Mouse (Mus musculus) forebrain, embryonic 10.5 days (tissue): ENCODE data around the gene Pitx1. TPM values are rescaled to one million over a fixed set of nuclear protein-coding genes. Genes with fewer than 3 reads are reported as not detected.

ENCODE experiments used
- DNase-seq: peaks from one replicate; pipeline ENCODE4 v3.0.0-alpha.2; 2017; ENCODE audit warnings: low spot score; ENCODE audit errors: extremely low spot score
- H3K27ac ChIP-seq: fragments of 300-500 bp; sonication (generic); 2 replicates; pipeline ENCODE4 v1.5.1; 2016; ENCODE audit warnings: mild to moderate bottlenecking
- H3K27me3 ChIP-seq: fragments of 300-500 bp; sonication (generic); 2 replicates; pipeline ENCODE4 v1.6.1; 2016; ENCODE audit warnings: mild to moderate bottlenecking; ENCODE audit not compliant: poor library complexity, severe bottlenecking
- H3K36me3 ChIP-seq: fragments of 300-500 bp; sonication (generic); replicated peaks from 2 replicates; pipeline ENCODE4 v1.6.1; 2016; ENCODE audit warnings: mild to moderate bottlenecking, moderate library complexity
- H3K4me1 ChIP-seq: fragments of 300-500 bp; sonication (generic); 2 replicates; pipeline ENCODE4 v1.6.1; 2016
- H3K4me3 ChIP-seq: fragments of 300-500 bp; sonication (generic); 2 replicates; pipeline ENCODE4 v1.5.1; 2016; ENCODE audit warnings: mild to moderate bottlenecking, moderate library complexity
- H3K9me3 ChIP-seq: fragments of 300-500 bp; sonication (generic); 2 replicates; pipeline ENCODE4 v1.6.1; 2016; ENCODE audit warnings: mild to moderate bottlenecking, moderate library complexity
- WGBS: fragments of 180-500 bp; shearing (Covaris S2); methylation state at CpG from one replicate; pipeline ENCODE4 v1.1.7; 2016; 5-methylcytosine and 5-hydroxymethylcytosine counted together
- polyA plus RNA-seq: library from polyadenylated mRNA; unstranded; fragments of >200 nt; fragmentation: Nextera tagmentation; extraction: Ambion mirVana; gene quantifications from 2 replicates; pipeline ENCODE4 v1.2.1, GENCODE M21; 2016

Gene Pitx1
- polyA plus RNA-seq, 1 experiment from 2014 or later: 3.2 TPM

GRCm38 (mm10) chr13:55843700-55844099 is 7.7 kb upstream of the Pitx1 start:
- H3K9me3 ChIP-seq: peaks cover 5% of the 10 kb centered on the region; the same call in 1 of the 2 replicates
- DNase-seq: no peak
- H3K4me3 ChIP-seq: no peak overlapping the region
- no peaks in the 10 kb centered on the region for H3K36me3 ChIP-seq
- H3K27ac ChIP-seq: no peak overlapping the region
- 96% methylated on average over 1 of the region's 1 CpGs for WGBS
- H3K27me3 ChIP-seq: peaks cover 83% of the 10 kb centered on the region
- peaks cover 25% of the 10 kb centered on the region for H3K4me1 ChIP-seq

- Histone ChIP-seq H3K4me1 (peaks cover 32% of the 10 kb centered on the region), H3K9me3 (peaks cover 5% of the 10 kb centered on the region; the same call in 1 of the 2 replicates), H3K4me3 (no peak overlapping the region), H3K36me3 (no peaks in the 10 kb centered on the region), H3K27ac (no peak overlapping the region), H3K27me3 (peaks cover 84% of the 10 kb centered on the region)
- 27% methylated on average over 14 of the region's 14 CpGs for WGBS
- DNase-seq: no peak
Observed at GRCm38 (mm10) chr13:55840223-55840622, 4.2 kb upstream of the Pitx1 start.

DNA sequence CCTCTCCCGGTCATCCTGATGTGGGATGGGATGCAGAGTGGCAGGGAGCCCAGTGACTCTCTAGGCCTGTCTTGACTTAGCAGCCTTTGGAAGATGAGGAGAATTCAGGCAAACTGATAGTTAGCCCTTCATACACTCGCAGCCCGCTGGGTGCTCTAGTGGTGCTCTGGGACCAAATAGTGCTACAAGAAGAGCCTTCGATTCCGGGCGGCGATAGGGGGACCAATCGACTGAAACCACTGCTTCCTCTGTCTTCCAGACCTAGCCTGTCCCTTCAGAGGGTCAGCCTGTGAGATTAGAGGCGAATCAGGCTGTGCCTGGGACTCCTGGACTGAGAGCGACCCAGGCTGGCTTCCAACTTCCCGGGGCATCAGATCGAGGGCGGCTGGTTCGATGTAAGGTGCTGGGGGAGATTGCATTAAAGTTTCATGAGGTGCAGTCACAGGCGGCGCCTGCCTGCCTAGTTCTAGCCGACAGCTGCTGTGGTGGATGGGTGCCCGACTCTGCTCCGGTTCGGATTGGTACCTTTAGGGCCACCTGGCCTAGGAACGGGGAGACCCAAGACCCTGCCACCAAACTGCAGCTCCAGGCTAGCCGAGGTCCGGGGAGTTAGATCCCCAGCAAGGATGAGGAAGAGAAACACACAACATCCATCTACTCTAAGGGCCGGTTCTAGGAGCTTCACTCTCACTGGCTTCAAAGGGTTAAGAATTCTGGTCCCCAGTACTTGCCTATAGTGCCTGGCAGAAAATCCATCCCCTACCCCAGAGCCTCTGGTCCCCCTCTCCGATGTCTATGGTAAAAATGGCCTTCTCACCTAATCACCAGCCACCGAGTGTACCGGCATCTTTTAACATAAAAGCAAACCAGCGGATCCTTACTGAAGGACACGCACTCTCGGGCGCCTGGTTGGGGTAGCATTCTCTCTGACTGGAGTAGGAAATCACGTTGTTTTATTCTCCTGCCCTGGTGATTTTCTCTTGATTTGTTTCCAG is 1.1 kb upstream of the Pitx1 start:
- DNase-seq: peak; percentile 38
- Histone ChIP-seq H3K4me3 (no peak overlapping the region), H3K9me3 (no peaks in the 10 kb centered on the region), H3K4me1 (peaks cover 37% of the 10 kb centered on the region), H3K27me3 (peaks cover 100% of the 10 kb centered on the region), H3K36me3 (no peaks in the 10 kb centered on the region), H3K27ac (no peak overlapping the region)
- WGBS: 1% methylated on average over 32 of the region's 32 CpGs

GRCm38 (mm10) chr13:55835548-55836097 is 369 bp downstream of the Pitx1 start:
- no peaks in the 10 kb centered on the region for H3K36me3 ChIP-seq
- H3K27me3 ChIP-seq: peaks cover 100% of the 10 kb centered on the region
- peak overlapping the region; percentile 4; the same call in 1 of the 2 replicates for H3K27ac ChIP-seq
- WGBS: under 1% methylated on average over 33 of the region's 33 CpGs
- H3K4me1 ChIP-seq: peaks cover 45% of the 10 kb centered on the region
- peak overlapping the region; percentile 35 for H3K4me3 ChIP-seq
- no peaks in the 10 kb centered on the region for H3K9me3 ChIP-seq
- peak; percentile 55 for DNase-seq

- peaks cover 47% of the 10 kb centered on the region for H3K4me1 ChIP-seq
- H3K36me3 ChIP-seq: no peaks in the 10 kb centered on the region
- peaks cover 100% of the 10 kb centered on the region for H3K27me3 ChIP-seq
- 1% methylated on average over 5 of the region's 5 CpGs for WGBS
- no peak overlapping the region for H3K27ac ChIP-seq
- no peak for DNase-seq
- H3K4me3 ChIP-seq: no peak overlapping the region
- H3K9me3 ChIP-seq: no peaks in the 10 kb centered on the region
Observed at GRCm38 (mm10) chr13:55834667-55835066, 1.3 kb downstream of the Pitx1 start.

GRCm38 (mm10) chr13:55833921-55834320 is 2.1 kb downstream of the Pitx1 start:
- Histone ChIP-seq H3K4me1 (peaks cover 47% of the 10 kb centered on the region), H3K9me3 (no peaks in the 10 kb centered on the region), H3K27me3 (peaks cover 100% of the 10 kb centered on the region), H3K27ac (no peak overlapping the region), H3K4me3 (no peak overlapping the region), H3K36me3 (no peaks in the 10 kb centered on the region)
- no peak for DNase-seq
- WGBS: 3% methylated on average over 7 of the region's 7 CpGs

DNA sequence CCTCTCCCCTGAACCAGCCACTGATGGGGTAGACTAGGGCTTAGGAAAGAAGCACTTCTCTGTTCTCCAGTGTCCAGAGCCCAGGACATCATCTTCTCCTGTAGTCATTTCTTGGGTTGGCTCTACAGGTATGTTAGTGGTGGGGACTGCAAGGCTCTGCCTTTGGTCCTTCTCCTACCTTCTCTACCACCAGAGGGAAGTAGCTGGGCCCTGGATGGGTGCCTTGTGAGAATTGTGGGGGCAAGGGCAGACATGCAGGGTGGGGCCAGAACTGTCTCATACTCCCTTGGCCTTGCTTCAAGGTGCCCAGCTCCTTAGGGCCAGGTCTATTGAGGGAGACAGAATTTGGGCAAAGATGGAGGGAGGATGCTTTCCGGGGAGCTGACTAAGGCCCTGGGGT is 3.4 kb downstream of the Pitx1 start:
- H3K27me3 ChIP-seq: peaks cover 100% of the 10 kb centered on the region
- no peaks in the 10 kb centered on the region for H3K36me3 ChIP-seq
- no peak overlapping the region for H3K4me3 ChIP-seq
- H3K4me1 ChIP-seq: peaks cover 58% of the 10 kb centered on the region
- no peak for DNase-seq
- no peak overlapping the region for H3K27ac ChIP-seq
- no peaks in the 10 kb centered on the region for H3K9me3 ChIP-seq
- 13% methylated on average over 1 of the region's 1 CpGs for WGBS

DNA sequence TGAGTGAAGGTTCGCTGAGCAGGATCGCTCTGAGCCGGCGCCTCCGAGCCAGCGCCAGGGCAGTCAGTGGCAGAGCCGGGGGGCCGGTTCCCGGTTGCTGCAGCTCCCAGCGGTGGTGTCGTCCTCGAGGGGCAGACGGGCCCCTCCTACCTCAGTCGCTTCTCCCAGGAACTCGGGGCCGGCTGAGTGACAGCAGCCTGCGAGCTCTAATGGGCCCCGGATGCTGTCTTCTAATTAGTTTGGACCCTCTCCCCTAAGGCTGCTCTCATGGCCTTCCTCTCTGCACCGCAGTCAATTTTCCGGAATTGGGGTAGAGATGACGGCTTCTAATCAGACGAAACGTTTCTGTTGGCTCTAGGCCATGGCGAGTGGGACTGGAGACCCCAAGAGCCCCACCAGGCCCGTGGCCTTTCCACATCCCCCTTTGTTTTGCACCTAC is 4.3 kb downstream of the Pitx1 start:
- H3K4me1 ChIP-seq: peaks cover 53% of the 10 kb centered on the region
- no peaks in the 10 kb centered on the region for H3K9me3 ChIP-seq
- H3K27me3 ChIP-seq: peaks cover 100% of the 10 kb centered on the region
- H3K27ac ChIP-seq: 0 out of 2 replicates have a peak overlapping the region, but pooled peaks have one; percentile 58
- H3K36me3 ChIP-seq: no peaks in the 10 kb centered on the region
- peak overlapping the region; percentile 42 for H3K4me3 ChIP-seq
- peak; percentile 53 for DNase-seq
- 1% methylated on average over 25 of the region's 25 CpGs for WGBS

DNA sequence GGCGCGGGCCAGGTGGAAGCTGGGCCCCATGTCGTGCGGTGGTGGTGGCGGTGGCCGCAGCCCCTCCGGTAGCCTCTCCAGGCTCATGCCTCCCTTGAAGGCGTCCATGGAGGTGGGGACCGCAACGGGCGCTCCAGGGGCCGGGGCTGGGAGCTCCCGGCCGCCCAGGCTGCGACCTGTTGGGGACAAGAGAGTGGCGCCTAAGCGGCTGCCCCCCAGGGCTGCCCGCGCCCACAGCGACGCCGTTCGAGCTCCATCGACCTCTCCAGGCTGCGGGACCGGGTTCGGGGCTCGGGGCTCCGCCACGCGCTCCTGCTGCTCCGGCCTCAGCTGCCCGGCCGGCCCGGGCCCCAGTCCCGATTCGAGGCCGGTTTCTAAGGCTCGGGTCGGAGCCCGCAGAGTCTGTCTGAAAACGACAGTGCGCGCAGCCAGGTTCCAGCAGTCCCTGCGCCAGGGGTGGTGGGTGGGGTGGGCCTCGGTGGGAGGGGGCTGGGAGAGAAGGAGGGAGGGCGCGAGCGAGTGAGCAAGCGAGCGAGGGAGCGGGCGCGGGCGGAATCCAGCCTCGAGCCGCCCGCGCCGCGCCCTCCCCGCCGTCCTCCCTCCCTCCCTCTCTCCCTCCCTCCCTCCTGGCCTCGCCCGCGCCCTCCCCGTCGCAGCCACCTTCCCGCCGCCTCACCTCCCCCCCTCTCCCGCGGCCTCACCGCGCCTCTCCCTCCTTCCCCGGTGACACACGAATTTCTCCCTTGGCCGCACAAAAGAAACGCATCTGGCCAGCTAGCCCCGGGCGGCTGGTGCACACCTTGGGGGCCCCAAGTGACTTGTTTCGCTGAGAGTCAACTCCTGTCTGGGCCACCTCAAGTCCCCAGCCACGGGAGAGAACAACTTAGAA is 4.9 kb downstream of the Pitx1 start:
- DNase-seq: peak; percentile 52
- Histone ChIP-seq H3K27me3 (peaks cover 100% of the 10 kb centered on the region), H3K9me3 (no peaks in the 10 kb centered on the region), H3K4me1 (peaks cover 48% of the 10 kb centered on the region), H3K27ac (peak overlapping the region; percentile 58; the same call in 1 of the 2 replicates), H3K4me3 (peak overlapping the region; percentile 42), H3K36me3 (no peaks in the 10 kb centered on the region)
- under 1% methylated on average over 74 of the region's 82 CpGs for WGBS

GRCm38 (mm10) chr13:55830081-55830832 is 5.7 kb downstream of the Pitx1 start:
- peak; percentile 66 for DNase-seq
- H3K4me3 ChIP-seq: peak overlapping the region; percentile 42
- H3K9me3 ChIP-seq: no peaks in the 10 kb centered on the region
- H3K36me3 ChIP-seq: no peaks in the 10 kb centered on the region
- WGBS: under 1% methylated on average over 48 of the region's 48 CpGs
- peaks cover 100% of the 10 kb centered on the region for H3K27me3 ChIP-seq
- H3K4me1 ChIP-seq: peaks cover 49% of the 10 kb centered on the region
- H3K27ac ChIP-seq: peak overlapping the region; percentile 58; the same call in 1 of the 2 replicates

GRCm38 (mm10) chr13:55829018-55829655 is 6.9 kb downstream of the Pitx1 start:
- WGBS: 2% methylated on average over 12 of the region's 12 CpGs

More at GRCm38 (mm10) chr13:55829018-55829655, 6.9 kb downstream of the Pitx1 start:
- Histone ChIP-seq H3K27ac (no peak overlapping the region), H3K27me3 (peaks cover 100% of the 10 kb centered on the region), H3K36me3 (no peaks in the 10 kb centered on the region), H3K9me3 (no peaks in the 10 kb centered on the region), H3K4me1 (peaks cover 52% of the 10 kb centered on the region), H3K4me3 (peak overlapping the region; percentile 33)
- no peak for DNase-seq
